Mouse (Mus musculus) left cerebral cortex, postnatal 14 days (tissue): ENCODE data around the gene Nsrp1. TPM values are rescaled to one million over a fixed set of nuclear protein-coding genes. Genes with fewer than 3 reads are reported as not detected.

Experiments used
- DNase-seq, 2 experiments: peaks; one replicate each; pipeline ENCODE4 v3.0.0; 2021 to 2022; ENCODE audit warnings: low spot score in 2 of 2, mixed read lengths in 1 of 2
- intact Hi-C: fragments of 180-260 bp; cut with DNase I; formaldehyde crosslinking; loops from one replicate; pipeline ENCODE4 v1.15.1; 2025
- total RNA-seq, 2 experiments: library from RNA; stranded (reverse); gene quantifications; 2 replicates each; pipeline ENCODE4 v1.2.3; 2021

Nsrp1 gene
- total RNA-seq, 2 experiments from 2014 or later, result 13.7 to 16.1 TPM

DNA sequence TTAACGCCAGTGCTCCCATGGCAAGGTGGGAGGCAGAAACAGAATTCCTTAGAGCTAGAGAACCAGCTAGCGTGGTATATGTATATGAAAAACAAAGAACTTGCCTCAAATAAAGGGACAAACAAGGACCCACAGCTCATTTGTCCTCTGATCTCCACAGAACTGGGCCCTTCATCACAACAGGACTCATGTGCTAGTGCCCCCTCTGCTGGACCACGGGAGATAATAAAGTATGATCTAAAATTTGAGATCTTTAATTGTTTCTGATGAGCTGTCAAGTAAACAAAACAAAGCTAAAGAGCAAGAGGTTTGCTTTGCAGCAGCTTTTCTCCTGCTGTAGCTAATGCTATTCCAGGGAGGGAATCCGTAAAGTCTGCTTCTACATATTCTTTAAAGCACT, 7.5 kb downstream of the Nsrp1 start:
- DNase-seq, result no peak
- intact Hi-C loops, result no loop called here

DNA sequence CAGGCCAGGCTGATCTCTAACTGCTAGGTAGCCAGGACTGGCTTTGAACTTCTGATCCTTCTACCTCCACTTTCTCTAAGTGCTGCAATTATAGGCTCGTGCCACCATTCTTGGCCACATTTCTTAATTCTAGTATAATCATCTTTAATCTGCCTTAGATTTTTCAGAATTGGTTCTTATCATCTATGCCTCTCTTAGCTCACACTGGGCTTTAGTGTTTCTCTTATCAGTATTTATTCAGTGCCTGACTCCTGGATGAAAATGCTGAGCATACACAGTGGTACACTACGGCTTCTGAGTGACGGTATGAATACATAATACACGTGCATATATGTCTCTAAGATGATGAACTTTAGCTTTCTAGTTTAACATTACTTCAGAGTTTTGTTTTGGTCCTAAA, 9.4 kb downstream of the Nsrp1 start:
- intact Hi-C loops, result no loop called here
- DNase-seq, result no peak

DNA sequence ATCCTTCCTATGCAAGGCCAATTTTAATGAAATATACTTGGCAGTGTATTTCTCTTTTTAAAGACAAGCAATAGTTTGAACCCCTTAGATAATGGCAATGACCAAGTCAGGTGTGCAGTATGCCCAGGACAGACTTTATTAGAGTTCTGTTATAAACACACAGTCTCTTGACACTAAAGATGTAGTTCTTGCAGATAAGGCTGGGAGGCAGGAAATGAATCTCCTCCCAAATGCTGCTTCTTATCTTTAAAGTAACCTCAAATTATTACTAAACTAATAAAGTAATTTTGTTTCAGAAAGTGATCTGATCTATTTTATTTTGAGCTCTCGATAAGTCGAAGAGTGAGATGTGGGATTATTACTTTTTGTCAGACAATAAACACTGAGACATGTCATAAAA, 14.8 kb downstream of the Nsrp1 start:
- DNase-seq, result no peak
- intact Hi-C loops, result no loop called here

DNA sequence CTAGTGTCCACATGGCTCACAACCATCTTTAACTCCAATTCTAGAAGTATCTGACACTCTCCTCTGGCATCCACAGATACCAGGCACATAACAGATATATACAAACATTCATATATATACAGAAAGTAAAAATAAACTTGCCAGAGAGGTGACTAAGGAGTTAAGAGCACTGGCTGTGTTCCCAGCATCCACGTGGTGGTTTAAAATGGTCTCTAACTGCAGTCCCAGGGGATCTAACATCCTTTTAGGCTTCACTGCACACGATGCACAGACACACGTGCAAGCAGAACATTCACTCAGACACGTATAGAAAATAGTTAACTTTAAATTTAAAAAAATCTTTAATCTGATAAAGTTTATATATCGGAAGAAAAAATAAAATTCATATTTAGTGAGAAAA, 16.3 kb downstream of the Nsrp1 start:
- no peak for DNase-seq
- intact Hi-C loops, result no loop called here

DNA sequence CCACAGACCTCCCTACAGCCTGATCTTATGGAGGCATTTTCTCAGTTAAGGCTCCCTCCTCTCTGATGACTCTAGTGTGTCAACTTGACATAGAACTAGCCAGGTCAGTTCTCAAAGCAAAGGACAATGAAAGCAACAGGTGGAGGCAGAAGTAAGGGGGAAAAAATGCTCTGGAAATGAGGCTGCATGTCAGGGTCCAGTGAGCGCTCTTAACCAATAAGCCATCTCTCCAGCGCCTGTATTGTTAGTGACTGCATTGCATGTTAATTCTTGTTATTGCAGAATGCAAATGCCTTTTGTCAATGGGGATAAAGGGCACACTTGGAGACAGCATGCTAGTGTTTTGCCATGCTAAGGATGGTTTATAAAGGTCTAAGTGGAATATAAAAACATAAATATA, 35.4 kb downstream of the Nsrp1 start:
- no peak for DNase-seq
- intact Hi-C loops, result no loop called here

DNA sequence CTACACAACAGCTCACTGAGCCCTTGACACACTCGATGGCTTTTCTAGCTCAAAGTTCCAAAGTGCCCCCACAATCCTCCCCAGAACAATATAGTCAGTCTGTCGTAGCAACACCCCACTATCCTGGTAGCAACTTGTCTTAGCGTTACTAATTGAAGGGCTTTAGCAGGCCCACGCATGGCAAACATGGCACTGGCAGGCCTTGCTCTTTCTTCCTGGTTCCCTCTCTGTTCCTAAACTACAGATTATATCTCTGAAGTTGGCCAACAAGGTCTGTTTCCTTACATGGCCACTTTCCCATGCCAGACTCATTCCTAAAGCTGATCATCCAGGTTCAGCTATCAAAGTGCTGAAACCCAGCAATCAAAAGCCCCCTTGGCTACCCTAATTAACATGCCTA, 36.3 kb downstream of the Nsrp1 start:
- intact Hi-C loops, result no loop called here
- no peak for DNase-seq

DNA sequence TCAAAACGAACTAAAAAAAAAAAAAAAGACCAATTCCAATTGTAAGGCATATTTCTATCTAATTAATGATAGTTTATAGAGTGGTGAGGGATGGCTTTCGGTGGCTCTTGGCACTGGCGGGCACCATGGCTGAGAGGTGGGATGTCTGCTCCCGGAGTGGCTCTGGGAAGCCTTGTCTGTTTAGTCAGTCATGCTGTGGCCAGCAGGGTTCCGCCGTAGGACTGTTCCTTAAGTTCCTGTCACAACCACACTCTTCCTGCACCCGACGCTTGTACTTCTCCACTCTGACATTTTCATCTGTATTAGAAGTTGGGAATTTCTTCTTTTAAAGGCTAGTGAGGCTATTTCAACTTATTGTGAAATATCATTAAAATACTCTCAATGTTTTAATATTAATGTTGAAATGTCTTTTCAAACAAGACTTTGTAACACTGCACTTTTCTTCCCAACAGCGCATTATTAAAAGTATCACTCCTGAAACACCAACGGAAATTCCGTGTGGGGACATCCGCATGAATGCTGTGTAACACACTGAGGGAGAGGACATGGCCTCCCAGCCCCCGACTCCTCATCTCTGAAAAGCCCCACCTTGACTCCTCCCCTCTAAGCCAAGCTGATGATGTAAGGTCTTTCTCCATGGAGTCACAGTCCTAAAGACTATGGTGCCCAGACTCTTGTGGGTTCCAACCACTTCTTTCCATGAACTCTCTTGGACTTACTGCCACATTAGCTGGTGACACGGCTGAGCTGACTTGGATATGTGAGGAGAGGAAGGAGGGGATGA, 46.9 kb downstream of the Nsrp1 start:
- intact Hi-C loops, result no loop called here
- no peak for DNase-seq

DNA sequence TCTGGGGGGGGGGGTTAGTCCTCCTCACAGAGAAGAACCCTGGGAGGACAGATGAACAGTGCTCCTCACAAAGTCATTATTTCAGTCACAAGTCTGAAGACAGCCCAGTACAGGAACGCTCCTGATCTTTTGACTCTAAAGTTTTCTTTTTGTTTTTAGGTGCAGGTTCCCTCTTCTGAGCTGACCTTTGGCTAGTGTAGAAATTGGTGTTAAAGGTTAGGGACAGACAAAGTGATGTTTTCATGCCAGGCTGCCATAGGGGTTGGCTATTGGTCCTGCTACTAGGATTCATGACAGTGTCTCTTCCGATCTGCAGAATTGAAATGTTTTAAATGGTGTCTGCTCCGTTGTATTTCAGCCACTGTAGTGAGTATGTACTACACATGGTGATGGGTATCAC, 50.1 kb downstream of the Nsrp1 start:
- intact Hi-C loops, result no loop called here
- no peak for DNase-seq

DNA sequence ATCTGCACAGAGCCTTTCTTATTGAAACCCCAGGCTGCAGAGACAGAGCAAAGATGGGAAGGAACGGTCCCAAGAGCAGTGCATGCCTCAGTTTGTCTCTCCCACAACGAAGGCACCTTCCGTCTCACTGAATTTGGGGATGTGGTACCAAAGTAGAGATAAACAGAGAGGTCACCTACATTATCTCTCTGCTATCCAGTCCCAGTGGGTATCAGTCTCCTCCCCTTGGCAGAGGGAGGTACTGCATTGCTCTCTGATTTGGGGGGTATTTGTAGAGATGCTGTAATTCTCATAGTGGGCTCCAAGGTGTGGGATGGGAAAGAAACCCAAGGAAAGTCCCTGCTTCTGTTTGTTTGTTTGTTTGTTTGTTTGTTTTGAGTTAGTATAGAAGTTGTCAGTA, 51.7 kb downstream of the Nsrp1 start:
- DNase-seq, result no peak

DNA sequence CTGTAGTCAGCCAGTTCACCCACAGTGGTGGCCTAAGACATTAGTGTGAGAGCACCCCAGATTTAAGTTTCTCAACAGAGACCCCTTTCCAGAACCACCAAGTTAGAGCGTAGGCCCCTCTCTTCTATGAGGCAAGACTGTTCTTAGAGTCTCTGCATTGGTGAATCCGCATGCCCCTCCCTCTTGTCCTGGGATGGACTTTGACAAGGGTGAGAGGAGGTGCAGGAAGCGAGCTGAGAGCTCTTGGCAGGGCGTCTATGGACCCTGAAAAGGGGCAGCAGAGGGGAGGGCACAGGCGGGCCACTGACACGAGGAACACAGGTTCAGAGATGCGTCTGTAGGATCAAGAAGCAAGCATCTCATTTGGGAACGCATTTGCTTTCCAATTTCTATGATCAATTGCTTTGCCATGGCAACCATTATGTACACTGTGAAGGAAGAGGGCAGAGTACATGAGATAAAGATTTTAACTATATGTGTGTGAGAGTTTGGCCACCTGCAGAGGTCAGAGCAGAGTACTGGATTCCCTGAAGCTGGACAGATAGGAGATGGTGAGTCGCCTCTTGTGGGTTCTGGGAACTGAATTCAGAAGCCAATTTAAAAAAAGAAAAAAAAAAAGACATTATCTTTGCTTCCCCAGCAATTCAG, 56.4 kb downstream of the Nsrp1 start:
- no peak for DNase-seq
- intact Hi-C loops, result no loop called here

More for the DNA sequence above, 51.7 kb downstream of the Nsrp1 start:
- intact Hi-C loops, result no loop called here

DNA sequence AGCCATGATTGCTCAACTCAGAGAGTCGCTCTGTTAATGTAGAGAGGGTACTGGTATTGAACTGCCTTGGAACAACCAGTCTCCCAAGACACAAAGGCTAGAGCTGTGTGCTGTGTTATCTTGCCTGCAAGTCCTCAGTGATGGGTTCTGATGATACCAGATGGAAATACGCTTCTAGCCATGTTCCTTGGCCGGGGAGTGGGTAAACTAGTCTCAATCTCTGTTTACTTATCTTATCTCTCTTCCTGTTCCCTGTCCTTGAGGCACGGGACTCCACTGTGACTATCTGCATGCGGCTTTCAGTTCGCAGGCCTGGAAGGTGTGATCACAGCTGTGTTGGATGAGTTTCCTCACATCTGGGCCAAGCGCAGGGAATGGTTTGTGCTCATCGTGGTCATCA, 58.7 kb downstream of the Nsrp1 start:
- no peak for DNase-seq
- intact Hi-C loops, result no loop called here

DNA sequence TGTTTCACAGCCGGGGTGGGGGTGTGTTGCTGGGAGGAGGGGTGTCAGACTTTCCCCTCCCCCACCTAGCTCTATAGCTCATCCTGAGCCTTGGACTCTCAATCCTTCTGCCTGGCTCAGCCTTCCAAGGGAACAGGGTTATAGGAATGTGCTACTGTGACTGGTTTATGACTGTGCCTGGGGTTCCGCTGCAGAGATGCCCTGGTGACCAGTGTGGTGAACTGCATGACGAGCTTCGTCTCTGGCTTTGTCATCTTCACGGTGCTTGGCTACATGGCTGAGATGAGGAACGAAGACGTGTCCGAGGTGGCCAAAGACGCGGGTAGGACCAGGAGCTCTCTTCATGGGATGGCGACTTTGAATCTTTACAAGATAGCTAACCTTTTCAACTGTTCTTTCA, 60.2 kb downstream of the Nsrp1 start:
- intact Hi-C loops, result no loop called here
- no peak for DNase-seq

DNA sequence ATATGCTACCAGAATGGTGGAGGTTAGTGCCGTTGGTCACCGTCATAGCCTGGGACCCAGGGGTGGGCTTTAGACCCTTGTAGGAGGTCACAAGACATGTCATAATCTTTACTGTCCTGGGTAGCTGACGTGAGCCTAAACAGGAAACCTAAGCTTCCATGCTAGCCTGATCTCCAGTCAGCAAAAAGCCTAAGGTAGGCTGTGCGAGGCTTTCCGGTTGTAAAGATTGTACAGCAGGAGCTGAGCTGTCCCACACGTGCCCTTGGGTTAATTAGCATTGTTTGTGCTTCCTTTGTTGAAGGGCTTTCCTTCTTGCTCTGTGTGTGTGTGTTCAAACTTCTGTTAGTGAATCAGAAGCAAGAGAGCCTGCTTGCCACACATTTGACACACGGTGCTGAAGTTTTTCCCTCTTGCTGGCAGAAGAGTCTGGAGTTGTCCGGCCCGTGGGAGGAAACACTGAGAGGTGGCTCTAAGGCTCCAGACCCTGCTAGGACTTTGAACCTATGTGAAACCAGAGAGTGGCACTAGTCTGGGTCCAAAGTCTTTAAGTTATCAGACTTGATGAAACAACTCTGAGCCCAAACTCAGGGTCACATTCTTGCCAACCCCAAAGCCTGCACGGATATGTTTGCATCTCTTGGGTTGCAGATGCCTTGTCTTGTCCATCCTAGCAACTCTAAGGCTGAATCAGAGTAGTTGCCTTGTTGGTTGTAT, 67.3 kb downstream of the Nsrp1 start:
- intact Hi-C loops, result no loop called here
- DNase-seq, result no peak

DNA sequence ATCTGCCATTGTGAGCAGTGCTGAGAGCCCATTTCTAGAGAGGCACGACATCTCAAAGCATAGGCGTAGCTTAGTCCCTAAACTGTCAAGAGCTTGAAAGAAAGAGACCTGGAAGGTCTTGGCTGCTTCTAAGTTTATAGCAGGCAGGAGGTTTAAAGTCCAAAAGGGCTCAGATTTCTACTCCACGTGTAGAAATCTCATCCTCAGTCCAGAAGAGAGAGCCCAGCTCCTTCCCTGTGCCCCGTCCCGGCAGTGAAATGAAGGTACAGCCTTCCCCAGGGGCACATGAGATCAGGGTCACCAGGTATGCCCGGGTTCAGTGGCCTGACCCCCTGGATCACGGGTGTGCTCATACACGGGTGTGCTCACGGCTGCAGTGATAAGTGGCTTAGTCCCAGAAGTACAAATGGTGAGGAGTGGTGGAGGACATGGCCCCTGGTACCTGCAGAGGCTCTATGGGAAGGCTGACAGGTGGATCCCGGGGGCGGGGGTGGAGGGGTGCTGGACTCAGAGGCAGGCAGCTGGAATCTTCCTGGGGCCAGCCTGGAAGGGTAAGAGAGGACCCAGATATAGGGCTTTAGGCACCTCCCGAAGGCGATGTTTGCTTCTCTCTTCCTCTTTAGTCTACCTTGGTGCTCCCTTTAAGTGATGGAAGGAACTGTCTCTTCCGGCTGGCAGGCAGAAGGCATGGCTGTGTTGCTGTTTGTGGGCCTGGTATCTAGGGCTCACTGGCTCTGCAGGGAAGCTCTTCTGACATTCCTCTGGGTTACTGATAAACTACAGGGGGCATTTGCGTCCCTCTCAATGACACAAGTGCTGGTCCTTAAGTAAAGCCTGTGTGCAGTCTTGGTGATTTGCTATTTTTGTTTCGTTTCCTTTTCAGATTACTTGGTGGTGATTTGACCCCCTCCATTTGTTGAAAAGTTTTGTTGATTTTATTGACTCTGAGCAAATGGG, 68.9 kb downstream of the Nsrp1 start:
- intact Hi-C loops, result no loop called here
- no peak for DNase-seq

DNA sequence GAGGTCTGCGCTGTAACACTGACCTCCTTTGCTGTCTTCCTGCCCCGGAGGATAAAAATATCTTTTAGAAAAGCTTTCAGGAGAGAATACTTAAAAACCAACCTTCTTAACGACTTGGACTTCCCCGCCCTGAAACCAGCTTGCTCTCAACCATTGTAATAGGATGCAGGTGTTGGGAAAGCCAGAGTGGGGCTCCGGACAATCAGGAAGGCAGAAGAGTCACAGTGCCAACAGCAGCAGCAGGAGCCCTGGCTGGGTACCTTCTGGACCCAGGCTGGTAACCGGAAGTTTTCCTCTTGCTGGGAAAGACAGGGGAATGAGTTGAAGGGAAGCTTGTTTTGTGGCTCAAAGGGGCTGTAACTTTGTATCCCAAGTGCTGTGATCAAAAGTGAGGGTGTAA, 71.6 kb downstream of the Nsrp1 start:
- intact Hi-C loops, result no loop called here

DNA sequence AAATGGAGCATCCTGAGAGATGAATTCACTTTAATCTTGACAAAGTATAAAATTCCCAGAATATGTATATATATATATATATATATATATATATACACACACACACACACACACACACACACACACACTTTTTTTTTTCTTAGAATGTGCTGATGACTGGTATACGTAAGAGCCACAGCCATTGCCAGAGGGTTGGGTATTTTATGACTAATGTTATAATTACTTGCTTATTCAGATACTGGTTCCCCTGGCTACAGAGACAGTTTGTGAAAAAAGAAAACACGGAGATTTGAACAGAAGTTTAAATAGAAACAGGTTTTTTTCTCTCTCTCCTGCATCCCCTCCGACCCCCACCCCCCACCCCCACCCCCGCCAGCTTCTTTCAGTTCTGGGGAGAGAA, 72.4 kb downstream of the Nsrp1 start:
- DNase-seq, result peak in 1 of 2 experiments; percentile 20
- intact Hi-C loops, result no loop called here

More for the DNA sequence above, 71.6 kb downstream of the Nsrp1 start:
- no peak for DNase-seq

DNA sequence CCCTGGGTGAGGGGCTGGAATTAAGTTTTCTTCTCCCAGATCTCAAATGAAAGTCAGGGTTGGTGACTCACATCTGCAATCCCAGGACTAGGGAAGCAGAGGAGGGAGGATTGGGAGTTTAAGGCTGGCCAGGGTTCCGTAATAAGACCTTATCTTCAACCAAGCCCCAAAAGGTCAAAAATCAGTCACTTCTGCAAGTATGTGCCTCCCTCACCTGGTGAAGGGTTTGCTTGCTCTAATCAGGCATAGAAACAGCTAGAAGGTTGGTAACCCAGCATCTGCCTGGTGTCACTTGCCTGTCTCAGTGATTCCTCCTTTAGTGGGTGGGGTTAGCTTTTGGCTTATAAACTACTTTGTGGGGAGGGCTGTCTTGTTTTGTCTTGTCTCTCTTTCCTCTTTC, 75.9 kb downstream of the Nsrp1 start:
- intact Hi-C loops, result no loop called here
- DNase-seq, result no peak

DNA sequence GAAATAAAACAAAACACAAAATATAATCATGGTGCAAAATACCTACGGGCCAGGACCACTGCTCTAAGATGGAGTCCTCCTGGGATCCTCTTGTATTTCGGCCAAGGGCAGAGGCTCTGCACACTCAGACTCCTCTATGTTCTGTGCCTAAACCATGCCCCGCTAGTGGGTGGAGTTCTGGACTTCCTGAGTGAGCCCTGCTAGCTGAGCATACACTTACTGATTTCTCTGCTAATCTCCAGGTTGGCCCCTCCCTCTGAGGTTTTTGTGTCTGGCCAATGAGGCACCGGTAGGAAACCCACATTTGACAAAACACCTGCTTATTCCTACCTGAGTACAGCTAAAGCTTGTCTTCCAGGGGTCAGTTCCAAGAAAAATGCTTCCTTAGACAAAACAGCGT, 77.5 kb downstream of the Nsrp1 start:
- DNase-seq, result no peak
- intact Hi-C loops, result no loop called here

DNA sequence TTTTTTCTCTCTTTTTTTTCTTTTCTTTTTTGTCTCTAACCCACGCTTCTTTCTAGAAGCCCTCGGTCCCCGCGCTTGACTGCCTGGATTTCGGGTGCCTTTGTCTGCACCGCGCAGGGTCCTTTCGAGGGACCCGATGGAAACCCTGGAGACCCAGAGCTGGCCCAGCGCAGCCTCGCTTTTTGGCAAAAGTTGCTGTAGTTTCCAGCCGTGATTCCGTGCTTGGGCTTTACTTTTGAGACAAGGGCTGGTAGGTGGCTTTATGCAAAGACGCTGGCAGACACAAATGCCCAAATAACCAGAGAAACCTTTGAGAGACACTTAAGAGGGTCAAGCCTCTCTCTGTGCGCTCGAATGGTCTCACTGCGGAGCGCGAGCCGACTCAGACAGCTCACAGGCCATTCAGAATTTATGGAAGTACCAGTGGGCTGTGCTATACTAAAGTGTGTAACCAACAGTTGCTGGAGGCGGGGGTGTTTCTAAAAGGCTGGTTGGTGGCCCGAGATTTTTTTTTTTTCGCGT, 79.5 kb downstream of the Nsrp1 start:
- DNase-seq, result peak; percentile 22 to 37
- intact Hi-C loops, result loop anchor here (5.0 kb wide), 1 partner anchor 79 kb away; the partner anchor contains the start of gene Nsrp1
